Mouse (Mus musculus) embryo, embryonic 9.5 days (tissue): ENCODE data around the gene Amz1.

Source experiments
- DNase-seq: peaks from one replicate; pipeline ENCODE4 v3.0.0-alpha.2; 2017; ENCODE audit errors: extremely low spot score

The Amz1 gene

DNA sequence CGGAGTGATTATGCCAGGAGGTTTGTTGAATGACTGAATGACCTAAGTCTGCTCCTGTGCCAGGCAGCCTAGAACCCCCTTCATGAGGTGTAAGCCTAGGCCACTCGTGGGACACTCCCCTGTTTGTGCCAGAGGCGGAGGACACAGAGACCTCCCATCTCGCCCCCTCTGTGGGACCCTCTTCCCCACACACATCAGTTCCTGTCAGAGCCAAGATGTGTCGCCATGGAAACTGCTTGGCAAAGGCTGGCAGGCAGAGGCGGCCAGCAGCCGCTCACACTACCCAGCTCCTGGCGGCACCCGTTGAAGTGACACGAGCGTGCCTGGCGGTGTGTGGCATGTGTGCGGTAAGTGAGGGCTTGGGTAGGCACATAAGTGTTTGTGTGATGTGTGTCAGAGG is at the start of gene Amz1:
TSS of gene Amz1 (plus strand) at position 306 of the 400 bp plus-strand sequence.
- no peak for DNase-seq

DNA sequence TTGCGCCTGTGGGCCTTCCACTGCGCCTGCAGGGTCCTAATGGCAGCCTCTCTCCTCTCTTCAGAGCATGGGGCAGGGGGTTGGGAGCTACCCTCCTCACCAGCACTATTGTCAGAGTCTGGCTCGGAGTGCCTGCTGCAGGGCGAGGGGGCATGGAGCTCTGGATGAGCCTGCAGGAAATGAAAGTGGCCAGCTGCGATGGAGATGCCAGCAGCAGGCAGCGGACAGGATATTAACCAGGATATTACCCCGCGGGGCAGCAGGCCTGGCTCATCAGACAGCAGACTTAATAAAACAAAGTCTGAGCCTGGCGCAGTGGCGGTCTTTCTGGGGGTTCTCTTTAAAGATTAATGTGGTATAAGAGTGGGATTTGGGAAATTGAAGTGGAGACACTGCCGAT is 48.8 kb upstream of the Amz1 start:
- DNase-seq: no peak

DNA sequence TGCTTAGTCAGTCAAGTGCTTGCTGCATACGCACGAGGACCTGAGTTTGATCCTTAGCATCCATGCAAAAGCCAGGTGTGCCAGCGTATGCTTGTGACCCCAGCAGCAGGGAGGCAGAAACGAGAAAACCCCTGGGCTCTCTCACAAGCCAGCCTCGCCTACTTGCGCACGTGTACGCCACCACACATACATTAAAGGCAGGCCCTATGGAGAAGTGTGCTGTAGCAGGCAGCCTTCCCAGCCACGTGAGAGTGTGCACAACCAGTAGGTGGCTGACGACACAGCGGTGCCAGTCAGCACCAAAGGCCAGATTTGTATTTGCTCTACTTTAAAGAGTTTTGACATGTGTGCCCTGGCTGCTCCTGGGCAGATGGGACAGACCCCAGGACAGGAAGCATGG is 48.3 kb upstream of the Amz1 start:
- no peak for DNase-seq

DNA sequence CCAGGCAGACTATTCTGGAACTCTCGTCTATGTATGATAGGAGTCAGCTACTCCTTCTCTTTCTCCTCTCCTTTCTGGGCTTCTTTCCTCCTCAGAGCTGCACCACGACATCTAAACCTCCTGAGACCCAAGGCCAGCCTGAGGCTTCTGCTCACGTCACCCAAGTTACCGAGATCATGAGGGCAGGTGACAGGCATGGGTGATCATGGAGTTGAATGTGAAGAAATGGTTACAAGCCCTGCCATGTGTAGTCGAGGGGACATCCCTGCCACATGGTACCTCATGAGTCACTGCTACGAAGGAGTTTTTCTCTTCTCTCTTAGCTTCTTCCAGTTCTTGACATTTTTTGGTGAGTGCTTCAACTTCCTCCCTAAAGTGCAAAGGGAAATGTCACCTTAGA is 46.8 kb upstream of the Amz1 start:
- DNase-seq: no peak

DNA sequence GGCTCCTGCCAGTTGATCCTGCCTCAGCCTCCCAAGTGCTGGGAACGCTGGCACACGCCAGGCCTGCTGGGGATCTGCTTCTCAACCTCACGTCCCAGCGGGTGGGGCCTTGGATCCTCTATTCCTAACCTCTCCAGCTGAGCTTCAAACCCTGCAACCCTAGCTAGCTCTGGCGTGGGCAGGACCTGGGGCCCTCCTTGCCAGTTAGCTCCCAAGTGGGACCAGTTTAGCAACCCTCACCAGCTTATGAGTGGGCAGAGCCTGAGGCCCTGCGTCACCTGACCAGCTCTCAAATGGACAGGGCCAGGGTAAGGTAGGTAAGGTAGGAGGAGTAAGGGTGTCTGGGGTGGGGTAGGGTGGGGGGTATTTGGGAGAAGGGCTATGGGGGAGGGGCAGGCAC is 43.9 kb upstream of the Amz1 start:
- DNase-seq: no peak

DNA sequence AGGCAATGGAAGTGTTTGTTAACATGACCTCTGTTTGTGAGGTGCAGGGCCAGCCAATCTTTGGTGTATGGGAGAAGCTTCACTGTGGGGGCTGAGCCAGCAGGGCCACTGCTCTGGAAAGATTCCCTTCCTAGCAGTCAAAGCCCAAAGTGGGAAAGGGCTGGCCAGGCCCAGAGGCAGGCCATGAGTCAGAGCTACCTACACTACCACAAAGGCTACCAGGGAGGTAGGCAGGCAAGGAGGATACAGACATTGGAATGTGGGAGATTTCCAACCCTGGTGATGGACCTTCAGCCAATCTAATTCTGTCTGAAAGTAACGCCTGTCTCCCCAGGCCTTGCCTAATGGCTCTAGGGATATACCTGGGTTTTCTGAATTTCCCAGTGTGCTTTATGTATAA is 43.0 kb upstream of the Amz1 start:
- no peak for DNase-seq

DNA sequence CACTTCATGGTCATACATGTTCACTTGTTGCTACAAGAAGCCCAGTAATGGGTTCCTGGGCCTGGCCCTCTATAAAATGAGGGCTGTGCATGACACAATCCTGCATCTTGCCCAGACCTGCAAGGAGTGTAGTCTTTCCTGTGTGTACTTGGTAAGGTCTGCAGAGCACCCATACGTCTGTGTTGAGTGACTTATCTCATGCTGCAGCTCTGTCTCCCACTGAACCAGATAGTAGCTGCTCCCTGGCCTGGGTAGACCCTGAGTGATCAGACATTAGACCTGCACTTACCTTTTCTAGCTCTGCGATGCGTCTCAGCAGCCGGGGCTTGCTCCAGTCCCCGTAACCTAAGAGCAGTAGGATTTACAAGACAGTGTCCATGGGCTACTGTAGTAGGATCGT is 41.8 kb upstream of the Amz1 start:
- no peak for DNase-seq

DNA sequence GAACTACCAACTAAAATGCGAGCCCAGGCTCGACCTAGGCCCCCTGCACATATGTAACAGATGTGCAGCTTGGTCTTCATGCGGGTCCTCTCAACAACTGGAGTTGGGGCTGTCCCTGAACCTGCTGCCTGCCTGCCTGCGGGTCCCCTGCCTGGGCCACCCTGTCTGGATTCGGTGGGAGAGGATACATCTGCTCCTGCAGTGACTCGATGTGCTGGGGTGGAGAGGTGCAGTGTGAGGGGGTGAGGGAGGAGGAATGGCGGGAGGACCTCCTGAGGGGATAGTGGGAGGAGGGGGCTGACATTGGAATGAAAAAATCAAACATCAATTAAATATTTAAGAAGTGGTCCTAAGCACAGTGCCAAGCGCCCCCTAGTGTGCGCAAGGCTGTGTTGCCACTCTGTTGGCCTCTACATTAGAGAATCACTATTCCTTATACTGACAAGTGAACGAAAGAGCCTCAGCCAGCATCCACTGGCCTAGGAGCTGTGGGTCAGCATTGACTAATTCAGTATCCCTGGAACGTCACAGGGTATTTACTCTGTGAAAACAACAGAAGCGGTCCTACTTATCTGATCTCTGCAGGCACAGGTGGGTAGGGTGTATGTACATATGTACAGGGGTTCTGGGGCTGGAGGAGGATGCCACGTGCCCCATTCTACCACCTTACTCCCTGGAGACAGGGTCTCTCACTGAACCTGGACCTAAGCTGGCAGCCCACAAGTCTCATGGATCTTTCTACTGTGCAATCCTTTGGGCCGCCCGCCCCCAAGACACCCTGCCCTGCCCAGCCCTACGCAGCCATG is 39.4 kb upstream of the Amz1 start:
- DNase-seq: no peak

DNA sequence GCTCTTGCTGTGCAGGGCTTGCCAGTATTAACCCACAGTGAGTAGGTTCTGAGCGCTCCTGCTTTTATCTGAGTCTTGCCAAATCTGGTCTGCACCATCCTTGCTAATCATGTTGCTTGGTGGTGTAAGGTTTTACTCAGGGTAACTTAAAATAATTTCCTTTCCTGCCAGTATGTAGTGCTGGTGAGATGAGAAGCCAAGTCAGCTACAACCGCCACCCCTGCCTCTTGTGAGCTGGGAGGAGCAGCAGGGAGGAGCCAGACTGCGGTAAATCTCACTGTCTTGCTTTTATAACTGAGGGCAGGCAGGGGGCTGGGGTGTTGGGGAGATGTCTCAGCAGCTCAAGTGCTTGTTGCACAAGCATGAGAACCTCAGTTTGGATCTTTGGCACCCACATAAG is 35.5 kb upstream of the Amz1 start:
- DNase-seq: no peak

DNA sequence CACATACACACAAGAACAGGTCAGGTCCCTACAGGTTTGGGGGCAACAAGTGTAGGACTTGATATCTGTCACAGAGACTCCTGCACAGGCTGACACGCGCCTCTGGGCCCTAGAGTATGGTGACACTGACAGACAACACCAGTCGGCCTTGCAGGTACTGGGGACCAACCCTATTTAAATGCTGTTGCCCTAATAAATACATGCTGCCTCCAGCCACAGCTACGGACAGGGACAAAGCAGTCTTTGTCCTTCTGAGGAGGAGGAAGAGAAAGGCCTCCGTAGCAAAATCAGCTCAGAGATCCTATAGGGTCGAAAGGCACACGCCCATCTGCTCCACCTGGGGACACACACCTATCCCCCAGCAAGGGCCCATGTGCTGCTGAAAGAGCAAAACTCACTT is 27.9 kb upstream of the Amz1 start:
- DNase-seq: no peak

DNA sequence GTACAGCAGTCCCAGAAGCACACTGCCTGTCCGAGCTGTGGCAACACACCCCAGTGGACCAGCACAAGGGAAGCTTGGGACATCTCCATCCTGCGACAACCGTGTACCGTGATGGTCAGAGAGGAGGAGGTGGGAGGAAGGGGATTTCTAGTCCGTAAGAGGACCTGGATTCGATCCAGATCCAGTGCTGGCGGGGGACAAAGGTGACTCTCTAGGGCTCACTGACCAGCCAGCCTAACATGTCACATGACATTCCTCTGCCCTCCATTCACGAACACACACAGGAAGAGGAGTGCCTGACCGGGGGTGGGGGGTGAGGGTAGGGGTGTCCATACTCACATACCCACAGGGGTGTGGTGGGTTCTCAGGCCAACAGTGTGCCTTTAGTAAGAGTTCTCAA is 24.2 kb upstream of the Amz1 start:
- no peak for DNase-seq

DNA sequence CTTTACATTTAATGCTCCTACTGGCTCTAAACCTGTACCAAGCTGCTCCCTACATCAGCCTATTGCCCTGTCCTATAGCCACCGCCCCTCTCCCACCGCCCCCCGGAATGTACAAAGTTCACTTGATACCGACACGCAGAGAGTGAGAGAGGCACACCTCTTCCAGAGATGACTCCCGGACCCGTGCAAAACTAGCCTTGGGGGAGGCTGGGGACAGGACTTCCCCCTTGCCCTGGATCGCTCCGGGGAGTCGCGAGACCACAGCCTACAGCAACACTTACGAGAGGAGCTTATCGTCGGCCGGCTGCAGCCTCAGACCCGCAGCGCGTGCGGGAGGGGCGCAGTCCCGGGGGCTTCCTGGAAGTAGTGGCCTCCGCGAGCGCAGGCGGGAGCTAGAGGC is 22.3 kb upstream of the Amz1 start:
- DNase-seq: peak; percentile 74

DNA sequence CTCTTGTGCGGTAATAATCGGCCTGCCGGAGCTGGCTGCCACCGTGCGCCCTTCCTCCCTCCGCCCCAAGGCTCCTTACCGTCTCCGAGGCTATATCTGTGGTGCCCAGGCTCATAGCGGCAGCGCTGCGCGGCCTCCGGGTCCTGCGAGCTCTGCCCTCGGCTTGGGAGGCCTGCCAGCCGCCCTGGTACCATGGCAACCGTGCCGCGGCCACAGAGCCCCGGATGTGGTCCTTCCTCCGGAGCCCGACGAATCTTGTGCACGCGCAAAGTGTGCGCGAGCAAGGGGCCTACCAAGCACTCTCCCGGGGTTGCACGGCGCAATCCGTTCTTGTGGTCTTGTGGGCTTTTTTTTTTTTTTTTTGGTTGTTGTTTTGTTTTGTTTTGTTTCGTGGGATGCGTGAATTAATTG is 21.8 kb upstream of the Amz1 start, which contains the start of gene Iqce:
TSS of gene Iqce (minus strand) at position 276 of the 411 bp plus-strand sequence.
- peak; percentile 93 for DNase-seq

DNA sequence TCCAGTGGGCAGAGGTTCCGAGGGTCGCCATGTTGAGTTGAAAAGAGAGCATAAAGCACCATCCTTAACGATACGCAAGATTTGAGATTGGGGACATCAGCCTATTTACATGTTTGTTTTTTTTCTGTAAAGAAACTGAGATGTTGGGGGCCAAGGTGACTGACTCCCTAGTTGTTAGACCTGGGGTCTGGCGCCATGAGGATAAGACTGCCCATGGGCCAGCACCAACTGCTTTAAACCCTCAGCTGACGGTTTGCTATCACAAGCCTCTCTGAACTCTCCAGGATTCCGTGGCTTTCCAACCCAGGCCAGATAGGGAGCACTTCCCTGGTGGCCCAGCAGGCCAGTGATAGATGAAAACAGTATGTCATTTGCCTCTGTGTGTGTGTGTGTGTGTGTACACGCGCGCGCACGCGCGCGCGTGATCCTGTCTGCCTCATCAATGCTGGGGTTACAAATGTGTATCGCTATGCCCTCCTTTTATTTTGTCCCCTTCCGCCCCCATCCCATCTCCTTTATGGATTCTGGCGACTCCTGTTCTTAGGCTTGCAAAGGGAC is 21.2 kb upstream of the Amz1 start:
- DNase-seq: no peak

DNA sequence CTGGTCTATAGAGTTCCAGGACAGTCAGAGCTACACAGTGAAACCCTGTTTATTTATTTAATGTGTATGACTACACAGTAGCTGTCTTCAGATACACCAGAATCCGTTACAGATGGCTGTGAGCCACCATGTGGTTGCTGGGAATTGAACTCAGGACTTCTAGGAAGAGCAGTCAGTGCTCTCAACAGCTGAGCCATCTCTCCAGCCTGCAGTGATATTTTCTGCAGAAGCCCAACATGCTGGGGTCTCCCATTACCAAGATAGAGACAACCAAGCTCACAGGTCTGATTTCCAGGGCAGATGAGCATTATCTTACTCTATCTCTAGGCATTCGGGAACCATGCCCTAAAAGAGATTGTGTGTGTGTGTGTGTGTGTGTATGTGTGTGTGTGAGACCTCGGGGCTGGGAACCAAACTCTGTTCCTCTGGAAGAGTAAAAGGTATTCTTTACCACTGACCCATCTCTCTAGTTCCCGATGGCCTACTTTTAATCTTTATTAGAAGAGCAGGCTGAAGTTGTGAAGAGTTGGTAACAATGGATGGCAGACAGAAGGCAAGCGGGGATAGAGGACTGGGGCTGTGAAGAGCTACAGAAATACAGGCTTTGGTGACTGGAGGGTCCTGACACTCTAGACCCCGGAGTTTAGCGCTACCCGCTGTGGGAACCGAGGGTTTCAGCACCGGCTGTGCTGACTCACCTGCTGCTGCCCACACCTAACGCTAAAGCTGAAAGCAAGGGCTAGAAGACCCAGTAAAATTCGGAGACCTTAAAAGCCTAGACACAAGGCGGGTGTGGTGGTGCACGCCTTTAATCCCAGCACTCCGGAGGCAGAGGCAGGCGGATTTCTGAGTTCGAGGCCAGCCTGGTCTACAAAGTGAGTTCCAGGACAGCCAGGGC is 20.2 kb upstream of the Amz1 start:
- peak; percentile 46 for DNase-seq

DNA sequence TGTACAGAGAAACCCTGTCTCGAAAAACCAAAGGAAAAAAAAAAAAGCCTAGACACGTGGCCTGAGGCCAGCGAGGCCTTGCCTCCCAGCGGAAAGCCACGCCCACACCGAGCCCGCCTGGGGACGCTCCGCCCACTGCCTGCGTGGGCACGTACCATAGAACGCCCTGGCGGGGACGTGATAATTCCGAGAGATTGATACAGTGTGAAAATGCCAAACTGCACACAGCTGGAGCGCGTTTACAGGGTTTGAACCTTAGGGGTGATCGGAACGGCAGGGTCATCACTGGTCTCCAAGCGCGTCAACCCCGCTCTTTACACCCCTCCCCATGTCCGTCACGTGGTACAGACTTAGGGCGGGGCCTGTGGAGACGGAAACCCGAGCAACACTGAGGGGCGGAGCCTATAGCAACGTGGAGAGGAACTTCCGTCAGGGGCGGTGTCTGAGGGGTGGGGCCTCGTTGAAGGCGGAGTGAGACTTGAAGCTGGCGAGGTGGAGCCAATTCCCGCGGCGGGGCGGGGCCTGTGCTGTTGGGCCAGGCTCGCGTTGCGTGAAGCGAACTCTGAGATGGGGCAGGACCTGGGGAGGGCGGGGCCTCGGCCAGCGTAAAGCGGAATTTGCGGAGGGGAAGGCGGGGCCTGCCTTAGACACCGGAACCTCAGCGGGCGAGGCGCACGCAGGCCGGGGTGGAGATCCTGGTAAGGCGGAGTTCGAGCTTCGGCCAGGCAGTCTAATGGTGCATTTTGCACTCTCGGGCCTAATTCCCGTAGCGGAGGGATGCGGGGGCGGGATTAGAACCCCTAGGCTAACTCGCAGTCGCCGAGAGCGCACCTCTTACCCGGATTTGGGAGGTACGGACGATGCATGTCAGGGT is 19.3 kb upstream of the Amz1 start, which contains the start of gene Brat1:
TSS of gene Brat1 (plus strand) at position 634 of the 874 bp plus-strand sequence.
- DNase-seq: peak; percentile 100

DNA sequence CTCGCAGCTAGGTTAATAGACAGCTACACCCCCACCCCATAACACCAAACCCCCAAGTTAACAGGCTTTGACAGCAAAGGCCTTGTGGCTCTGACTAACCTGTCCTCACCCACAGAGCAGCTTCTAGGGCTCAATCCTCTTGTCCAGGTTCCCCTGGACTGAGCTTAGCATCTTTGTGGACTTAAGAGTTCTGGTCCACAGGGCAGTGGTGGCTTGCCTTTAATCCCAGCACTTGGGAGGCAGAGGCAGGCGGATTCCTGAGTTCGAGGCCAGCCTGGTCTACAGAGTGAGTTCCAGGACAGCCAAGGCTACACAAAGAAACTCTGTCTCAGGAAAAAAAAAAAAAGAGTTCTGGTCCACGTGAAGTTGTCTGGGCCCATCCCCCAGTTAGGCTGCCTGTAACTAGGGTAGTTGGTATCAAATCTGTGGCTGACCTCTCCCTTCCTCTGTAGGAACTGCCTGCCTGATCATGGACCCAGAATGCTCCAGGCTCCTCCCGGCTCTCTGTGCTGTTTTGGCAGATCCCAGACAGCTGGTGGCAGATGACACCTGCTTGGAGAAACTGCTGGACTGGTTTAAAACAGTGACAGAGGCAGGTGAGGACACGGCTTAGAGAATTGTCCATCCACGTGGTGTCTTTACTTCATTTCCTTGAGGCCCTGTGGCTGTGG is 18.3 kb upstream of the Amz1 start:
- DNase-seq: no peak

DNA sequence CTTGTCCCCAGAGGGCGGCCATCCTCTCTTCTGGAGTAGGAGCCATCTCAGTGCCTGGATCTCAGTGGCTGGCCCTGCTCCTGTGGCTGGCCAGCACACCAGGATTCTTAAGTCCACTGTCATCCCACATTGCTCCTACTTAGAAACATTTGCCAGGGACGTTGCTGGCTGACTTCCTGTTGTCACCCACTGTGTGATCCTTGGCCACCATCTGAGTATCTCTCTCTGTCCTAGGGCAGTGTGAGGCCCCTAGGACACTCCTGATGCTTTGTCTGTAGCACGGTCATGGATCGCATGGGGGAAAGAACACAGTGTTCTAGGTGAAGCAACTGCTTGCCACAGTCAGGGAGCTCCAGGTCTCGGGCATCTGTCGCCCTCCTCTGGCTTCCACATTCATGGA is 13.6 kb upstream of the Amz1 start:
- DNase-seq: no peak

DNA sequence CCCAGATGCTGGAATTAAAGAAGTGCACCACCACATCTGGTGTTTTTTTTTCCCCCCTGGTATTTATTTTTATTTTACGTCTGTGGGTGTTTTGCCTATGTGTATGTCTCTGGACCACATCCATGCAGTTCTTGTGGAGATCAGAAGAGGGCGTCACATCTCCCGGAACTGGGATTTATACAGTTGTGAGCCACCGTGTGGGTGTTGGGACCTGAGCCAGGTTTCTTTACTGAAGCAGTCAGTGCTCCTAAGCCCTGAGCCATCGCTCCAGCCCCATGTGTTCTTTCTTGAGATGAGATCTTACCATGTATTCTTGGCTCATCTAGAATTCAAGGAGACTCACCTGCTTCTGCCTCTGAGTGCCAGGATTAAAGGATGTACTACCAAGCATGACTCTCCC is 12.9 kb upstream of the Amz1 start:
- DNase-seq: no peak

DNA sequence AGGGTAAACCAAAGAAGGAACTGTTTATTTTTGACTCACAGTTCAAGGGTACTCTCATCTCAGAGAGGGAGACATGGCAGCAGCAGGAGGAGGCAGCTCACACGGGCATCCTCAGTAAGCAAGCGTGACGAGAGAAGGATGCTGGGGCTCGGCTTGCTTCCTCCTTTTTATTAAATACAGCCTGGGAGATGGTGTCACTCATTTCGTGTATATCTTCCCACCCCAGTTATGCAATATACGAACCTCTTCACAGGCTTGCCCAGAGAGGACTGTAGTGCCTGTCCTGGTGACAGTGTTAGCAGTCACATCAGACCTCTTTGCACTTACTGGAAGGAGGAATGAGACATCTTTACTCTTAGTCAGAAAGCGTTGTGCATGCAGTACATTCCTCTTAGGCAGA is 3.2 kb upstream of the Amz1 start:
- no peak for DNase-seq

DNA sequence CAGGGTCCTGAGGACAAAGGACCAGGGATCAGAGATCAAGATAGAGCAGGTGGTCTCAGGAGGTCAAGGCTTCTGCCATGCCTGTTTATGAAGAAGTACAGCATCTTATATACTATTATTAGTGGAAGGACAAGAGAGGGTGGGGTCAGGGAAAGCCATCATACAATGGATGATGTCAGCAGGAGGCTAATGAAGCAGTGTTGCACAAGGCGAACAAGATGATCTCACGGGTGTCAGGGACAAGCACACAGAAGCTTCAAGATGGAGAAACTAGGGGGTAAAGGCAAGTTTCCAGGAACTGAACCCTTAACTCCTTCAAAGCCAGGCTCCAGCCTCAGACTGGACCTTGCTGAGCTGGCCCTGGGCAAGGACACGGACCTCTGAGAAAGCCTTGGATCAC is 1.8 kb upstream of the Amz1 start:
- no peak for DNase-seq
